Mouse (Mus musculus) E14TG2a.4 (cell line): ENCODE measurements around the gene Slc5a5.

ENCODE experiments used
- CTCF ChIP-seq: conservative IDR thresholded peaks from 2 replicates; pipeline ENCODE4 v1.5.1; 2014; ENCODE audit warnings: low read length
- NANOG ChIP-seq: IDR thresholded peaks from 2 replicates; pipeline ENCODE4 v1.6.1; 2014; ENCODE audit warnings: borderline replicate concordance, low read length, mixed read lengths

DNA sequence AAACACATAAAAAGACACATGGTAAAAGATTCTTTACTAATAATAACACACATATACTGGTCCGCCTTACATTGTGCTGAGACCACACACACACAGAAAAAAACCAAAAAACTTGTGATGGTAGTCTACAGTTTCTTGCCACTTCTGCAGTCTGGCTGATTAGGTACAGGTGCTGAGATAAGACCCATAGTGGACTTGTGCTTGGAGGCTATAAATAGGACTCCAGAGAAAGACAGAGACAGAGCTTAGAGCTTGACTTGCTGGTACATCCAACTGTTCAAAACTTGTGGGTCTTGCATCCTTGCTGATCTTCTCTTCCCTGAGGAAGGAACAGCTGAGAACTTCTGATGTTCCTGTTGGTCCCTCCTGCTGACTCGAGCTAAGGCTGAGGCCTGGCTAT, 15.0 kb upstream of the Slc5a5 start:
- no peak for TF ChIP-seq CTCF
- no peak for TF ChIP-seq NANOG
